Mouse (Mus musculus): Measurements from ENCODE around the gene Tbc1d1.

DNA sequence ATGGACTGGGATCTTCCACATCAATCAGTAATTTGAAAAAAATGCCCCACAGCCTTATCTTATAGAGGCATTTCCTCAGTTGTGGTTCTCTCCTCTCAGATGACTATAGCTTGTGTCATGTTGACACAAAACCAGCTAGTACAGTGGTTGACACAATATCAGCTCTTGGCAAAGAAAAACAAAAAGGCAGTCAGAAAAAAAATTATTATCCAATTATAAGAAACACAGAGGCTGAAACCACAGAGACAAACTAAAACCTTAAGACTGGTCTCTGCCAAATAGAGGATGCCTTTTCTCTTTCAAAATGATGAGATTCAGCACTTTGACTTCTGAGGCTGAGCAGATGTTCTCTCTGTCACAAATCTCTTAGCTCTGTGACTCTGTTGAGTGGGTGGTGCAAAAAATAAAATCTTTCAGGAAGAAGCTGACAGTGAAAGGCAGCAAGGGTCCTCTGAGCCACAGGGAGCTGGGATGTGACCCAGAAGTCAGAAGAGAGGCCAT, 215.3 kb downstream of the Tbc1d1 start:
- no peak for TF ChIP-seq POLR2A (IDR thresholded peaks at IDR 0.05; ENCODE audit: control insufficient read depth, extremely low read depth, insufficient read depth, low read length, poor library complexity)
- TF ChIP-seq CTCF (IDR thresholded peaks at IDR 0.05; ENCODE audit: borderline replicate concordance, control insufficient read depth, extremely low read depth, insufficient read depth, low read length, poor library complexity): no peak
